Mouse (Mus musculus): ENCODE results near the gene Plcb1. TPM values are rescaled to one million over a fixed set of nuclear protein-coding genes. Genes with fewer than 3 reads are reported as not detected.

Gene Plcb1
- polyA plus RNA-seq, 1 experiment from 2014 or later = 10.3 TPM

DNA sequence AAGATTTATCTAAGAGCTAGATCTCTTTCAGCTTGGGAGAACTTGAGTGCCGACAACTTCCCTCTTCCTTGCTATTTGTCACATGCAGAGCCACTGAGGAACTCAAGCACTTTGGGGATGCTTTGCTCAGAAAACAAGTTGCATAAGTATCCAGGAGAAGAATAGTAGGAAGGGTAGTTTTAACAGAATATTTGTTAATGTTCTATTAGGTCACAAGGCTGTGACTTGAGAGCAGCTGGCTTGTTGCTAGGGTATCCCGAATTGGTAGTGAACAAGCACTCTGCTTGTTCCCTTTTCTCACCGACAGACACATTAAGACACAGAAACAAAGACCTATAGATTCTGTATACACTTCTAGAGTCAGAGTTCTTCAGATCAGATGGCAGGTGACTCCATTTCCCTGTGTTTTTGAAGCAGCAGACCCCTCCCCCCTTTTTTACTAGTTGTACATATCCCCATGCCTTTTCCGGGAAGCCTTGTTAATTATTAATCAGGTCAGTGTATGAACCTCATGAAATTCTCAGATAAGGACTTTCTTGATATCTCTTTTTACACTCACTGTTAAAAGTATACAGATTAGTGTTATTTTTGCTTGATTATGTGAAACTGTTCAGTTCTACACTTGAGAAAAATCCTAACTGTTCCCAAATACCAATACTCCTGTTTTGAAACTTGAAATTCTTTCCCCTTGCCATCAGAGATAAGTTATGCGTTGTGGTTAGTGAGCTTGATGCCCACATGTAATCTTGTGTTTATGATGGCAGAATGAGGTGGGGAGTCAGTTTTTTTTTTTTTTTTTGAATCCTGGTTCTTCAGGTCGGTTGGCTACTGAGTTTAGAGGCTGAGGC, 58.7 kb downstream of the Plcb1 start:
- no peaks in the 10 kb centered on the region for H3K27me3 ChIP-seq
- H3K36me3 ChIP-seq = no peaks in the 10 kb centered on the region
- no peak overlapping the region for H3K4me2 ChIP-seq (replicated peaks)
- H3K9me3 ChIP-seq = no peaks in the 10 kb centered on the region
- no peak for ATAC-seq (ENCODE audit: low FRiP score, low read depth)
- H3K4me3 ChIP-seq = no peak overlapping the region
- no peak overlapping the region for H3K27ac ChIP-seq (replicated peaks)
- 81% methylated on average over 6 of the region's 6 CpGs for WGBS
- no peak overlapping the region for H3K9ac ChIP-seq (replicated peaks)
- H3K4me1 ChIP-seq = no peaks in the 10 kb centered on the region

DNA sequence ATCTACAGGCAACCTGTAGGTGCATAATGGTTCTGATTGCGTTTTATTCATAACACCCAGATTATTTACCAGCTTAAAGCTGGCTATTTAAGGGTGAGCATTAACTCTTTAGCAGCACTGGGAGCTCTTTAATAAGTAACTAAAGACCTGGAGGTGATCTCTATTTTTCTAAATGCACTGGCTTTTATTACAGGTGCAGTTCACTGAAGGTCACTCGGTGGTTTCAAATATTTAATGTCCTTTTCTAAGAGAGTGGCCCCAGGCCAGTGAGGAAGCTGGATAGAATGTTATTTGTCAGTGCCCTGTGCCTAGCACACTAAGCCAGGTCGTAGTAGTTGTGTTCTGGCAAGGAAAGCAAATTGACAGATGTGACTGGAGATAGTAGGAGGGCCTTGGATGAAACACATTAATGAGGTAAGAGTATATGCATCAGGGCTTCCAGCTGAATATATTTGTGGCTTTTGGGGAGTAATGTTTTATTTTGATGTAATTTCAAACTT, 59.4 kb downstream of the Plcb1 start:
- H3K36me3 ChIP-seq = no peaks in the 10 kb centered on the region
- H3K27ac ChIP-seq (replicated peaks) = no peak overlapping the region
- H3K27me3 ChIP-seq = no peaks in the 10 kb centered on the region
- no peak for ATAC-seq (ENCODE audit: low FRiP score, low read depth)
- 79% methylated on average over 3 of the region's 3 CpGs for WGBS
- no peaks in the 10 kb centered on the region for H3K4me1 ChIP-seq
- H3K4me3 ChIP-seq = no peak overlapping the region
- H3K9me3 ChIP-seq = no peaks in the 10 kb centered on the region
- no peak overlapping the region for H3K9ac ChIP-seq (replicated peaks)
- H3K4me2 ChIP-seq (replicated peaks) = no peak overlapping the region

DNA sequence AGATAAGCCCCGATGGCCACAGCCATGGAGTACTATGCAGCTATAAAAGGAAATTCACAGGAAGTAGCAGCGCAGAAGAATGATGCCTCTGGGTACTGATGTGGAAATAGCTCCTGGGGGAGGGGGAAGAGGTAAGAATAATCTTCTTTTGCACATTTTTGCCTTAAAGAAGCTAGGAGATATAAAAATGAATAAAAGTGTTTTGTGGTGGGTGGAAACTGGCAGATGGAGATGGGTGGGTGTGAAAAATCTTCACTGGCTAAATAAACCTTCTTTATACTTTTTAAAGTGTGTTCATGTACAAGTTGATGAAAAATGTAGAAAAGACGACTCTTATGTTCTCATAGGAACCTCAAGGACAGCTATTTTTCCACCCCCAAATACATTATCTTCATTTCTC, 60.7 kb downstream of the Plcb1 start:
- 89% methylated on average over 3 of the region's 3 CpGs for WGBS
- H3K27ac ChIP-seq (replicated peaks) = no peak overlapping the region
- no peak overlapping the region for H3K9ac ChIP-seq (replicated peaks)
- H3K9me3 ChIP-seq = no peaks in the 10 kb centered on the region
- no peaks in the 10 kb centered on the region for H3K4me1 ChIP-seq
- no peaks in the 10 kb centered on the region for H3K27me3 ChIP-seq
- no peak overlapping the region for H3K4me2 ChIP-seq (replicated peaks)
- no peaks in the 10 kb centered on the region for H3K36me3 ChIP-seq
- ATAC-seq (ENCODE audit: low FRiP score, low read depth) = no peak
- H3K4me3 ChIP-seq = no peak overlapping the region

DNA sequence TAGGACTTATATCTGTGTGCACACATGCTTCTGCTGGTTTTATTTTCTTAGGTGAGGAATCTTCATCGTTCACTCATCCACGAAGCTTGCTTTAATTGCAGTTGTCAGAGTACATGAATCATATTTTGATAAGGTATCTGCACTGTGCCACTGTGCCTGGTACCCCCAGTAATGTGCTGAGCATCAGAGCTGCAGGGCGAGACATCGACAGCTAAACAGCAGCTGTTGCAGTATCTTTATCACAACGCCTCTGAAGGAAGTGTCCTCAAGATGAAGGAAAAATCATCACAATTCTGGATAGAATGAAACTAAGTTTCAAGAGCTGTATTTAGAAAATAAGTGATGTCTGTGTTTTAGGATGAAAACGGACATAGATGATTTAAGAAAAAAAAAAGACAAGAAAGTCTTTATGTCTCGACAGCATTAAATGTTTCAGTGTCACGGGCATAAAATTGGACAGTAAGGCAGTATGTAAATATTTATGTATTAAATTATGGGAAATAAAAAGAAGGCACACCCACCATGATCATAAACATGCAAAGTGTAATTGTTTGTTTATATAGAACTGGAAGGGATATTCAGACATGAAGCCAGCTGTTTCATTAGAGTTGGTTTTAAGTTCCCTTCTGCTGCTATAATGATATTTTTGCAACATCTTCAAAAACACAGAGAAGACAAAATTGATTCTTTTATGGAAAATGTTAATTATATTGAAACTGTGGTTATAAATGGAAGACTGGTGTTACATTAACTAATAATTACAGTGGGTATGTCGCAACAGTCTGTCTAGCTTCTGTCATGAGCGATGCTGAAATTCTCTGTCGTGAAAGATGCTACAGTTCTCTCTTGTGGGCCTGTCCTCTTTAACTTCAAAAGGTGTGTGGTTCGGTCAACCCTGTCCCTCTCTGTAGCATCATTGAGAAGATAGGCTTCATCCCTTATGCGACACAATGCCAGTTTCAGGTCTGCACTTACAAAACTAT, 65.6 kb downstream of the Plcb1 start:
- Histone ChIP-seq H3K27ac (replicated peaks) (no peak overlapping the region), H3K36me3 (no peaks in the 10 kb centered on the region), H3K9me3 (no peaks in the 10 kb centered on the region), H3K9ac (replicated peaks) (no peak overlapping the region), H3K4me3 (no peak overlapping the region), H3K4me2 (replicated peaks) (no peak overlapping the region), H3K4me1 (no peaks in the 10 kb centered on the region), H3K27me3 (no peaks in the 10 kb centered on the region)
- ATAC-seq (ENCODE audit: low FRiP score, low read depth) = no peak
- WGBS = 88% methylated on average over 13 of the region's 13 CpGs

DNA sequence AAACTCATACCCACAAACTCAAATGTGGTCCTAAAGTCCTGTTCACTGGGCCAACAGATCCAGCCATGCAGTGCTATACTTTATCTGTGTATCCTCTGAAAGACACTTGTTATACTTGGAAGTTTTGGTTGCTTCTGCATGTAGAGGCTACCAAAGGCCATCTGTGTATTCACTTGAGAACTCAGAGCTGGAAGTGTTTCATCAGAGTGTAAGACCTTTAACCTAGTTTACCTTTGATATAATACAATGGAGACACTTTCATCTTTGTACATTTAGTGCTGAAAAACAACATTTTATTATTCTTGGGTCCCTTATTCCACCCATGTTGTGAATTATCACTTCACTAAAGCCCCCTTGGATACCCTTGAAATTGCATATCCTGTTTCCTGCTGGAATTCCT, 70.4 kb downstream of the Plcb1 start:
- Histone ChIP-seq H3K9me3 (no peaks in the 10 kb centered on the region), H3K4me1 (no peaks in the 10 kb centered on the region), H3K36me3 (no peaks in the 10 kb centered on the region), H3K27me3 (no peaks in the 10 kb centered on the region), H3K4me3 (no peak overlapping the region), H3K9ac (replicated peaks) (no peak overlapping the region), H3K27ac (replicated peaks) (no peak overlapping the region), H3K4me2 (replicated peaks) (no peak overlapping the region)
- no peak for ATAC-seq (ENCODE audit: low FRiP score, low read depth)

DNA sequence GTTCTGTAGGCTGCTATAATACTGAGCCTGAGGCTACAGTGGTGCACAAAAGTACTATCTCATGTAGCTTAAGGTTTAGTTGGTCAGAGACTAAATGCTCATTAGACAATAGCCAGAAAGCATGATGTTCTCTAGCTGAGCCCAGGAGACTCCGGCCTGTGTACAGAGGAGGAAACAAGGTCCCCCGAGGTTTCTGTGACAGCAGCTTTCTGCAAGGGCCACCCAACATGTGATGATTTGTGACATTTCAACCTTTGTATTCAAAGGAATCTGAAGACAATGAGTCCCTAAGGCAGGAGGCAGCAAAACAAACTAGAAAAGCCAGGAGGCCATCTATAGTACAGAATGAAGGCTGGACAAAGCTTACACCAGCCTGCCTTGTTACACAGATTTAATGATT, 70.8 kb downstream of the Plcb1 start:
- no peak for ATAC-seq (ENCODE audit: low FRiP score, low read depth)
- 25% methylated on average over 2 of the region's 2 CpGs for WGBS
- Histone ChIP-seq H3K27ac (replicated peaks) (no peak overlapping the region), H3K4me1 (no peaks in the 10 kb centered on the region), H3K27me3 (no peaks in the 10 kb centered on the region), H3K36me3 (no peaks in the 10 kb centered on the region), H3K9ac (replicated peaks) (no peak overlapping the region), H3K4me3 (no peak overlapping the region), H3K4me2 (replicated peaks) (no peak overlapping the region), H3K9me3 (no peaks in the 10 kb centered on the region)

DNA sequence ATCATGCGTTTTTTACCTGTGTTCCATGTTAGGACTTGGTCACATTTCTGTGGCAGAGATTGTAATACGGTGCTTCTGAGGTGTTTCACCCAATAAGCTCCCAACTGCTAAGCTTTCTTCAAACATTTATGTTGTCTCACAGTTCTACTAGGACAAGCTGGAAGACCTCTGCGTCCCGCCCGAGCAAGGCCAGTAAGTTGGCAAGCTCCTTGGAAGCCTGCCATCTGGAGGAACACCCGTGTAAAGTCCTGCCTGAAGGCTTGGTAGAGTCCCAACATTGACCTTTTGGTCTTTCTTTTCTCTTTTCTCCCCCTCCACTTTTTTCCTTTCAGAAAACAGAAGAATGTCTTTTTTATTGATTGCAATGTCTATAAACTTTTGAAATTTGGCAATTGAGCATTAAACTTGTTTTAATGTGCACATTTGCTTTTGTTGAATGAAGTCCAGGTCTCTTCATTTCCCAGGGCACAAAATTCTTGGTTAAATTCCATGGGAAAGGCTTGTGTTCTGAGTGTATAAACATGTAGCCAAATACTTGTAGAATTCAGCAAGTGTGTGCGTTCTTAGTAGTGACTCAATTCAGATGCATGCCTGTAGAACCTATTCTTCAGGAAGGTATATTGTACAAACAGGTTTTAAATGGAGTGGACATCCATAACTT, 79.2 kb downstream of the Plcb1 start:
- no peak overlapping the region for H3K27ac ChIP-seq (replicated peaks)
- no peak overlapping the region for H3K9ac ChIP-seq (replicated peaks)
- no peaks in the 10 kb centered on the region for H3K36me3 ChIP-seq
- no peak overlapping the region for H3K4me2 ChIP-seq (replicated peaks)
- H3K4me3 ChIP-seq = no peak overlapping the region
- no peaks in the 10 kb centered on the region for H3K9me3 ChIP-seq
- no peaks in the 10 kb centered on the region for H3K4me1 ChIP-seq
- 87% methylated on average over 7 of the region's 7 CpGs for WGBS
- no peak for ATAC-seq (ENCODE audit: low FRiP score, low read depth)
- no peaks in the 10 kb centered on the region for H3K27me3 ChIP-seq

DNA sequence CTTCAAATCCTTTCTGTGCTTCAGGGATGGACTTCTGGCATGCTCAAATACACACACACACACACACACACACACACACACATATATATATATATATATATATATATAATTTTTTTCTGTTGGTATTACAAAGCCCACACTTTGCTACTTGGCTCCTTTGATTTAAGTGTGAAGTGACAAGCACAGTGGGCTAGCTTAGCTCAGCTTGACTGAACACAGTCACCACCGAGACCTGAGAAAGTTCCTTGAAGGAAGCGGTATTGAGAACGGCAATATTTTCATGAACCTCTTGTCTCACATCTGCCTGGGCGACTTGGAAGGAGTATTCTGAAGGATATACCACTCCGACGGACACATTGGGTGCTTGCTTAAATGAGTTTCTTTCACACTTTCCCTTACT, 81.5 kb downstream of the Plcb1 start:
- Histone ChIP-seq H3K4me2 (replicated peaks) (no peak overlapping the region), H3K27me3 (no peaks in the 10 kb centered on the region), H3K9ac (replicated peaks) (no peak overlapping the region), H3K4me1 (no peaks in the 10 kb centered on the region), H3K36me3 (no peaks in the 10 kb centered on the region), H3K4me3 (no peak overlapping the region), H3K9me3 (no peaks in the 10 kb centered on the region), H3K27ac (replicated peaks) (no peak overlapping the region)
- ATAC-seq (ENCODE audit: low FRiP score, low read depth) = no peak
- WGBS = 79% methylated on average over 6 of the region's 6 CpGs

DNA sequence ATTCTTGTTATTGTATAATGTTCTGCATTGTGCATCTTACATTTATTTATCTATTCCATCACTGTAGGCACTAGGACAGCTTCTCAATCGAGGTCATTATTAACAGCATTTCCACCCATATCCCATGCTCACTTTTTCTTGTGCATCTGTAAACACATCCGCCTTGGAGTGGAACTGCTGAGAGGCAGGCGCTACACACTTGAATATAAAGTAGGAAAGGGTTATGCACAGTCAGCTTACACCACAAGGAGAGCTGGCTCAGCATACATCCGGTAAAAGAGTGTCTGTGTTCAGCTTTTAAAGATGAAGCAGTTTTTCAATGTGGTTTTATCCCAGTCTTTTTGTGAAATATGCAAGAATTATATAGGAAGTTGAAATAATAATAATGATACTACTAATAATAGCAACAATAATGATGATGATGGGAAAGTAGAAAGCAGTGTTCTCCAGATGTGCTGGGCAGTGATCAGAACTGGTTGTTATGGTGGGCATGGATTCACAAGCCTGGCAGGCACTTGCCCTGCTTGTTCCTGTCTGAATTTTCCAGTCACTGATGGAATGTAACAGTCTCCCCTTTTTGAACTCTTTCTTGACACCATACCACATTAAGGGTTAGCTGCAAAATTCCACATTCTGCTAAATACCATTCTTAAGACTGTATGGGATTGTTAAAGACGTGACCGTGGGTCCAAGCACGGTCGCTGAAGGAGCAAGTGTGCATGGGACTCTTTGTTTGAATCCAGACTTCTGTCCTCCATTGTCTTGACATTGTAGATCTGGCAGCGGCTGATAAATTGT, 86.0 kb downstream of the Plcb1 start:
- 68% methylated on average over 9 of the region's 9 CpGs for WGBS
- ATAC-seq (ENCODE audit: low FRiP score, low read depth) = peak; percentile 58
- Histone ChIP-seq H3K4me2 (replicated peaks) (no peak overlapping the region), H3K4me3 (no peak overlapping the region), H3K27me3 (no peaks in the 10 kb centered on the region), H3K36me3 (no peaks in the 10 kb centered on the region), H3K4me1 (no peaks in the 10 kb centered on the region), H3K27ac (replicated peaks) (no peak overlapping the region), H3K9ac (replicated peaks) (no peak overlapping the region), H3K9me3 (no peaks in the 10 kb centered on the region)

DNA sequence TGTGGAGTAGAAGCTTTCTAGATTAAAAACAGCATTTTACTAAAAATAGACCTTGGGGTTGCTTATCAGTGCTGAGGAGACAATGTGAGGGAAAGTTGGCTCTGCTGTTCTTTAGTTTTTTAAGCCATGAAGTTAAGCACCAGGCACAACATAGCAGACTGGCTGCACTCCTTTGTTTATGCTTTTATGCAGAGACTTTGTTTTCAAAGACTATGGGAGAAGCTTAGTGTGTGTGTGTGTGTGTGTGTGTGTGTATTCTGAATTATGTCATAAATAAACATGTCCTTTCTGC, 86.6 kb downstream of the Plcb1 start:
- Histone ChIP-seq H3K4me2 (replicated peaks) (no peak overlapping the region), H3K4me1 (no peaks in the 10 kb centered on the region), H3K27me3 (no peaks in the 10 kb centered on the region), H3K36me3 (no peaks in the 10 kb centered on the region), H3K27ac (replicated peaks) (no peak overlapping the region), H3K9ac (replicated peaks) (no peak overlapping the region), H3K9me3 (no peaks in the 10 kb centered on the region), H3K4me3 (no peak overlapping the region)
- ATAC-seq (ENCODE audit: low FRiP score, low read depth) = peak; percentile 54; the same call in 1 of the 2 replicates

DNA sequence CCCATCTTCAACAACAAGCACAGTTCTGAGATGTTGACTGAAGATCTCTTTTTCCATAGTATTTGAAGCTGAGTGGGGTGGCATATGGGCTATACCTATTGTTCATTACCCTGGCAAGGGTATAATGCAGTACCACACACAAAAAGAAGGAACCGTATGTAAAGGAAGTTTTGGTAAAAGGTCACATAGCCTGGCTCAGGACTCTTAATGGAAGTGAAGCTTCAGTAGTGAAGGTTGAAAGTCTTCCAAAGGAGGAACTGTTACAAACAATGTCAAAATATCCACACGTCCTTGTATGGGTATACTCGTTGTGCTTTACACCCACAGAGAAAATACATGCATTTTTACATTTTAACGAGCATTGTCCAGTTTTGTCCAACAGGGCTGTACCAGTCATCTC, 91.3 kb downstream of the Plcb1 start:
- no peak overlapping the region for H3K4me3 ChIP-seq
- no peaks in the 10 kb centered on the region for H3K27me3 ChIP-seq
- H3K9me3 ChIP-seq = no peaks in the 10 kb centered on the region
- H3K9ac ChIP-seq (replicated peaks) = no peak overlapping the region
- no peaks in the 10 kb centered on the region for H3K36me3 ChIP-seq
- WGBS = 91% methylated on average over 4 of the region's 4 CpGs
- H3K27ac ChIP-seq (replicated peaks) = no peak overlapping the region
- ATAC-seq (ENCODE audit: low FRiP score, low read depth) = no peak
- no peak overlapping the region for H3K4me2 ChIP-seq (replicated peaks)
- H3K4me1 ChIP-seq = no peaks in the 10 kb centered on the region

Data from midbrain, embryonic 12.5 days (tissue).